Mouse (Mus musculus) c-Kit-positive CD71-positive TER-119-positive erythroid progenitor cells, embryonic 14.5 days (primary cell): Measurements from ENCODE around the gene Tfap2a.
A peak's percentile ranks its signal among the peaks of the same experiment; 100 is the strongest.

Source experiments
- DNase-seq: peaks from one replicate; pipeline ENCODE4 v3.0.0-alpha.2; 2013; ENCODE audit warnings: low spot score

The Tfap2a gene

GRCm38 (mm10) chr13:40733542-40734151 is 4.5 kb downstream of the Tfap2a start:
- DNase-seq = no peak

- DNase-seq = no peak
Observed at GRCm38 (mm10) chr13:40732816-40733541, 5.2 kb downstream of the Tfap2a start.

GRCm38 (mm10) chr13:40732085-40732484 is 6.1 kb downstream of the Tfap2a start:
- no peak for DNase-seq

DNA sequence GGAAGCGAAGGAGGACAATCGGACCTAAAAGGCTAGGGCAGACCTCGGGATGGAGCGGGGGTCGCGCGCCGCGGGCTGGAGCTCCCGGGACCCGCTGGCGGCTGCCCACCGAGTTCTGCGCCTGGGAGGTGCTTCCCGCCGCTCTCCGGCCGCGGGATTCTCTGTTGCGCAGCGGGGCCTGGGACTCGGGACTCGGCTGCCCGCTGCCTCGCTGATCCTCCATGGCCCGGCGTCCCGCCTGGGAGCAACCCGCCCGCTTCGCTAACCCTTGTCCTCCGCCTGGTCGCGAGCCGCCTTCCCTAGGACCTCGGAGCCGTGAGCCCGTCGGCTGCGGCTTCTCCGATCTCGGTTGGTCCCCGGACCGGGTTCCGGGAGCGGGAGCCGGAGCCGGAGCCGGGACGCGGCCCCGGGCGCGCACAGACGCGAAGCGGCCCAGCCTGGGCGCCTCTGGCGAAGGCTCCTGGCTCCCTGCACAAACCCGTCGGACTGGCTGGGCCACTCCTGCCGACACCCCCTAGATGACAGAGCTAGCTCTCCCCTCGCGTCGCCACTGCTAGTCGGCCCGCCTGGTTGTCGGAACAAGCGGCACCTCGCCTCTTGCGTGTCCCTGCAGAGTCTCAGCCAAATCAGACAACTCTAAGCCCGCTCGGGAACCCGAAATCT is 6.9 kb downstream of the Tfap2a start:
- DNase-seq = no peak

DNA sequence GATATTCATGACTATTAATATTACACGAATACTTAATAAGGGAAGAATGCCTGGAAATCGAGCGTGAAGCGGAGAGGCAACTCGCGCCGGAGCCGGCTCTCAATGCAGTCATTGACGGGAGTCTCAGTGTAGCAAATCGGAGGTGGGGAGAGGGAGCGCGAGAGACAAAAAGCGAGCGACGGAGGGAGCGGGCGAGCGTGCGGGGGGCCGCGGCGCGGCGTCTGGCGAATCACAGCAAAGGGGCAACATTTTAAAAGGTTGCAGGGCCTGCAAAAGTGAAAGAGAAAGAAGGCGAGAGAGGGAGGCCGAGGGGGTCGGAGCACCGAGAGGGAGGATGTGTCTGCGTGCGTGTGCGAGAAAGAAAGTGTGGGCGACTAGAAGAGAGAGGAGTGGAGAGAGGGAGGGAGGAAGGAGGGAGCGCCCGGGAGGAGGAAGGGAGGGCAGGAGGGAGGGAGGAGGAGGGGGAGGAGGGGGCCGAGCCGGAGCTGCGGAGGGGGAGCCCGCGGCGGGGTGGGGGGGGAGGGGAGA is 7.5 kb downstream of the Tfap2a start:
- no peak for DNase-seq

- DNase-seq = no peak
Observed at GRCm38 (mm10) chr13:40729592-40730431, 8.4 kb downstream of the Tfap2a start.

DNA sequence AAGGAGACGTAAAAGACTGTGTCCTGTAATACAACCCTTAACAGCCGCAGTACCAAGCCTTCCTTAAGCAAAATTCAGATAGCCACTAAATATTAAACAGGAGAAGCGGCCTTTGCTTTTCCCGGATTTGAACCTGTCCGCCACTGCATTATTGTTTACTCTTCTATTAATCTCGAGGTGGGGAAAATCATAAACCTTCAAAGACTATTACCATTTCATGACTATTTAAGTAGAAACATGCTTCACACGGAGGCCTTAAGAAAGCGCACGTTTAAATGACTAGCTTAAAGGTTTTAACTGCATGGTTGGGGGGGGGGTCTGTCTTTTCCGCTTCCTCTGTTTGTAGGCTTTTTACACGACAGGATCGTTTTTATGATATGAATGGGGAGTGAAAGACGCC is 9.1 kb downstream of the Tfap2a start:
- no peak for DNase-seq

DNA sequence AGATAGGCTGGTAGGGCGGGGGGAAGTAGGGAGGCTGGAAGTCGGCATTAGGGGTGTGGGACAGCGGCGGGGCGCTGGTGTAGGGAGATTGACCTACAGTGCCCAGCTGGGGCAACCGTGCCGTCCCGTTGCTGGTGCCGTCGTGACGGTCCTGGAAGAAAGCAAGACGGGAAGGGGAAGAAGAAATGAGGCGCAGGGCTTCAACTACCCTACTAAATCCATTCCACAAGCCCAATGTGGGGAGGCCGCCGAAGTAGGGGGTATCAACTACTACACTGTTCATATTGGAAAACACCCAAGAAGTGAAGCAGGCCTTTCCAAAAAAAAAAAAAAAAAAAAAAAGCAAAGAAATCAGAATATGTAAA is 9.6 kb downstream of the Tfap2a start:
- DNase-seq = no peak

GRCm38 (mm10) chr13:40727731-40728625 is 10.2 kb downstream of the Tfap2a start:
- DNase-seq = no peak

DNA sequence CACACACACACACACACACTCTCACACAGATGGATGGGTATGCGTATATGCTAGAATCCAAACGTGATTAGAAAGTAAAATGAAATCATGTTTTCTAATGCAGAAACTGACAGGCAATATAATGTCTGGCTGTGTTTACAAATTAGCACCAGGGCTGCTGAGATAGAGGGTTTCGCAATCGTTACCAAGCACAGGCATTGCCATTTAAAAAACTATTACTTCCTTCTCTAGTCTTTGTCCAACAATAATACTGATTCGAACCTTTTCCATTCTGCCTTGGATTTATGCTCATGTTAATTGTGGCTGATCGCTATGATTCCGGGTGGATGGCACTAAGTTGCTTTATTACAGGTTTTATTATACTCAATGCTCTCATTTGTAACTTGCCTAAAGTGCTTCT is 12.3 kb downstream of the Tfap2a start:
- DNase-seq = no peak

- DNase-seq = no peak
Observed at GRCm38 (mm10) chr13:40723598-40723920, 14.6 kb downstream of the Tfap2a start.

GRCm38 (mm10) chr13:40722741-40723597 is 15.2 kb downstream of the Tfap2a start:
- peak; percentile 77 for DNase-seq

DNA sequence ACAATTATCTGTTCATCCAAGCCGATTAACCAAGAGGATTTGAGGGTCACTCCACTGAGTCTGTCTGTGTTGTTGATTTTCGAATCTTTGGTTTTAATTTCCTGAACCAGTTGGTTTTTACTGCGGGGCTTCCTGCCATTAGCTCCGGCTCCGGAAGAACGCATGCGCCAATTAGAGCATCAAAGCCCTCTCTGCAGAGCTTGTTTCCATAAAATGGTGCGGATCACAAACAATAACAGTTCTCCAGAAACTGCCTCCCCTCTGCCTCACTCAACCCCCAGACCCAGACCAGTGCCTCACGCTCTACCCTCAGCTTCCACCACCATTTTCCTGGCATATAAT is 18.5 kb downstream of the Tfap2a start:
- no peak for DNase-seq

GRCm38 (mm10) chr13:40719066-40719740 is 19.0 kb downstream of the Tfap2a start:
- DNase-seq = no peak

DNA sequence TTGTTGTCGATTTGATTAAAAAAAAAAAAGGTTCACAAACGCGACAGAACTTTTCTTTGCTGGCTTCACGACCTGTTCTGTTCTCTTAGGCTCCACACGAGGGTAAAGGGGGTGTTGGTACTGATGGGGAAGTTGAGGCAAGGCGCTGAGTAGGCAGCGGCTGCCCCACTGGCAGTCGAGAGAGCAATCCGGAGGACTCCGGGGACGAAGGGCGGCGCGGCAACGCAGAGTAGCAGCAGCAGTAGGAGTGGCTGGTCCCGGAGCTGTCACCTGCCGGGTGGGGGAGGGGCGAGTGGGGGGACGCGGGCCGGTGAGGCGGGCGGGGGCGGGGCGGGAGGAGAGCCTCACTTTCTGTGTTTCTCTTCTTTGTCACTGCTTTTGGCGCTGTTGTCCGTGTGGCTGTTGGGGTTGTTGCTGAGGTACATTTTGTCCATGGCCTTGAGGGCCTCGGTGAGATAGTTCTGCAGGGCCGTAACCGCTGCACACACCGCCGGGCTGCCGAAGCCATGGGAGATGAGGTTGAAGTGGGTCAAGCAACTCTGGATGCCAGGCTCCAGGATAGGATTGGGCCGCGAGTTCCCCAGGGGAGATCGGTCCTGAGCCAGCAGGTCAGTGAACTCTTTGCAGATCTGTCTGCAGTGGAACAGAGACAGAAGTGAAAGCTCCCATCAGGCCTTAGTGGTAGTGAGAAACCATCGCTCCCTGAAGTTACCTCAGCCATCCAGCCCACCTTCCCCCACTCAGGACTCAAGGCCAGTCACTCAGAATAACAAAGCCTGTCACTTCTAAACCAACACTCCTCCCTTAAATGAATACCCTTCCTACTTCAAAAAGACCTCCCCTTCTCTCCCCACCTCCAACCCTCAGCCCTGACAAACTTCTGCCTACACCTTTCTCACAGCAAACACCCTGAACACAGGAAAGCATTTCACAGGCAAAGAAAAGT is 21.1 kb downstream of the Tfap2a start:
- no peak for DNase-seq

DNA sequence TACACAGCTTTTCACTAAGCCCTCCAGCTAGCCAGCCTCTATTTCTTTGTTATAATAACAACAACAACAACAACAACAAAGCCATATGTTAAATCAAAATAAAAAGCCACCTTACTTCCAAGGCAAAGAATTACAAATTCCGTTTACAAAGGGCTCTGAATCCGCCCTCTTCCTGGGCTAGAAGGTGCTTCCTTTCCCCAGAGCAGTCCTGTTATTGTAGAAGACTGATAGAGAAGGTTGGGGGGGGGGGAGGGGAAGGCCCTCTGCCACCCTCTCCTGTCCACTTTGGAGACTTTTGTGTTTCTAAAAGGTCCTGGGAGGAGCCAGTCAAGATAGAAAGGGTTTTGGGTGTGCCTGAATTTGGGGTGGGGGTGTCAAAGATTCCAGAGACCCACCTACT is 23.6 kb downstream of the Tfap2a start:
- no peak for DNase-seq

DNA sequence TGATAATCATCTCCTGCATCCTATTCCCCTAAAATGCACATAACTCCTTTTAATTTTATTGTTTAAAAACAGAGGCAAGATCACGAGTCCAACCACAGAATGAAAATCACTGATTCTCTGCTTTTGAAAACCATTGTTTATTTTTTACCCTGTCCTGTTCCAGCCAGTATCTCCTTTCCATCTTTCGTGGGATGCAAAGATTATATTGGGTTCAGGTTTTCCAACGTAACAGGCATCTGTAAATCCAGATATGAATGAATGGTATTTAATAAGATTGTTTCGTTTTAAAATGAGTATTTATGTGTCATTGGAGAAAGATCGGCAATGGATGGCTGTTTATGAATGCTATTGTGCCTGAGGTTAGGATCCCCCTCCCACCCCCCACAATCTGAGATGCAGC is 24.5 kb downstream of the Tfap2a start:
- DNase-seq = no peak

GRCm38 (mm10) chr13:40713241-40713640 is 24.9 kb downstream of the Tfap2a start:
- no peak for DNase-seq

DNA sequence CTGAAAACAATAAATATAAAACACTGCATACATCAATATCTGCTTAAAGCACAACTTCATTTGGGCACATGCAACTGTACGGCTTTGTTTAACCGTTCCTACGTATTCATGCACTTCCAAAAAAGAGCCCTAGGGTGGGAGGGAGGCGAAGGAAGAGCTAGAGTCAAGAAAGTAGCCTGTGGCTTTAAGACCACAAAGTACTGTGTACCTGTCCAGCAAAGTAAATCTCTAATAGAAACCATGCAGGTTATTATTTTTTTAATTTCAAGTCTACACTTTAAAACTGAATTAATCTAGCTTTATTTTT is 25.7 kb downstream of the Tfap2a start:
- DNase-seq = no peak
